18 mouse cellular contexts compared by ENCODE assay signal in the genomic region with DNA sequence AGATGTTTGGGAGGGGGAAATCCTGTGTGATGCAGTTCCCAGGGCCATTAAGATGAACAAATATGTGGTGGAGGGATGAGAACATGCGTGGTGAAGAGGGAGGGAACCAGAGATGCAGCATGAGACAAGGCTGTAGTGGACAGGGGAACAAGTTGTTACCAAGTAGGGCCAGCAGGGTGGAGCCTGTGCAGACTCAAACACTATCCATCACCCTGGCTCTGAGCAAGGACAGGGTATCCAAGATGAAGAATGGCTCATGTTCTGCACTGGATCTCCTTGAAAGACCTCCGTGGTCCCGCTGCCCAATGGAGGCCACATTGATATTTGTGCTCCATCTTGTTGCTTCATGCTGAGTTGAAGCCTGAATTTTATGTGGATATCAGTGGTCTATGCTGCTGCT. TPM values are rescaled to one million over a fixed set of nuclear protein-coding genes. Genes with fewer than 3 reads are reported as not detected.
DNase-seq lines count a peak whose midpoint lies in the region; TF ChIP-seq lines count a peak whose summit lies in the region.
"Had no signal": no experiment of that assay in that cellular context is flagged by ENCODE, and none has a peak within 500 bp of the region (broad histone marks: within the 10 kb centered on the region; RNA-seq: fewer than 3 reads in every experiment).

No protein-coding gene starts in this region.

- no peak for TF ChIP-seq CTCF in gastrocnemius, adult 2 months (IDR thresholded peaks at IDR 0.05)
- TF ChIP-seq CTCF in cerebellum, adult 2 months (IDR thresholded peaks at IDR 0.05; ENCODE audit: borderline replicate concordance, insufficient read depth, low read depth, low read length): no peak

- no peaks in the 10 kb centered on the region for H3K36me3 ChIP-seq in heart, embryonic 10.5 days
- no peaks in the 10 kb centered on the region for H3K36me3 ChIP-seq in embryonic facial prominence, embryonic 10.5 days (replicated peaks)
- H3K36me3 ChIP-seq: embryonic facial prominence, embryonic 13.5 days; embryonic facial prominence, embryonic 15.5 days; forebrain, embryonic 10.5 days had no signal

- WGBS in heart, embryonic 10.5 days: 94% methylated on average over 3 of the region's 3 CpGs
- 93% methylated on average over 3 of the region's 3 CpGs for WGBS in embryonic facial prominence, embryonic 10.5 days
- WGBS in cerebellum, adult 2 months: 94% methylated on average over 3 of the region's 3 CpGs

- no peak overlapping the region for H3K27ac ChIP-seq in gastrocnemius, adult 2 months
- H3K27ac ChIP-seq in heart, embryonic 10.5 days: no peak overlapping the region
- no peak overlapping the region for H3K27ac ChIP-seq in embryonic facial prominence, embryonic 10.5 days (replicated peaks)
- H3K27ac ChIP-seq in cerebellum, adult 2 months (ENCODE audit: insufficient read depth, low read length): no peak overlapping the region
- H3K27ac ChIP-seq: embryonic facial prominence, embryonic 13.5 days; embryonic facial prominence, embryonic 15.5 days; forebrain, embryonic 10.5 days had no signal

- no peak for TF ChIP-seq POLR2A in cerebellum, adult 2 months (IDR thresholded peaks at IDR 0.05; ENCODE audit: borderline replicate concordance, insufficient read depth, low read length)

- no peaks in the 10 kb centered on the region for H3K27me3 ChIP-seq in heart, embryonic 10.5 days (ENCODE audit: insufficient read depth, poor library complexity, severe bottlenecking)
- H3K27me3 ChIP-seq in embryonic facial prominence, embryonic 10.5 days (replicated peaks; ENCODE audit: low read depth, poor library complexity, severe bottlenecking): no peaks in the 10 kb centered on the region
- H3K27me3 ChIP-seq in cerebellum, adult 2 months (ENCODE audit: control insufficient read depth, insufficient read depth, low read length): no peaks in the 10 kb centered on the region
- H3K27me3 ChIP-seq: embryonic facial prominence, embryonic 13.5 days; embryonic facial prominence, embryonic 15.5 days had no signal

- intact Hi-C loops in gastrocnemius, adult 2 months (cut with DNase I): no loop called here

- no peaks in the 10 kb centered on the region for H3K4me1 ChIP-seq in heart, embryonic 10.5 days
- H3K4me1 ChIP-seq in embryonic facial prominence, embryonic 10.5 days: no peaks in the 10 kb centered on the region
- H3K4me1 ChIP-seq in cerebellum, adult 2 months (ENCODE audit: control insufficient read depth, insufficient read depth, low read length): no peaks in the 10 kb centered on the region
- H3K4me1 ChIP-seq: embryonic facial prominence, embryonic 13.5 days; embryonic facial prominence, embryonic 15.5 days; forebrain, embryonic 10.5 days had no signal

- no peak overlapping the region for H3K4me3 ChIP-seq in gastrocnemius, adult 2 months
- H3K4me3 ChIP-seq in heart, embryonic 10.5 days: no peak overlapping the region
- H3K4me3 ChIP-seq in embryonic facial prominence, embryonic 10.5 days: no peak overlapping the region
- H3K4me3 ChIP-seq in cerebellum, adult 2 months (replicated peaks; ENCODE audit: insufficient read depth, low read depth, low read length): no peak overlapping the region
- H3K4me3 ChIP-seq: embryonic facial prominence, embryonic 13.5 days; embryonic facial prominence, embryonic 15.5 days; erythroblast, embryonic 14.5 days; forebrain, embryonic 10.5 days had no signal

- DNase-seq in gastrocnemius, postnatal 10 days: peak; percentile 1
- DNase-seq in gastrocnemius, adult 2 months: no peak
- DNase-seq in heart, embryonic 10.5 days (ENCODE audit: low spot score): peak; percentile 68
- no peak for DNase-seq in heart, adult 18-20 months
- DNase-seq in embryonic facial prominence, embryonic 10.5 days (ENCODE audit: low spot score): peak; percentile 5
- no peak for DNase-seq in cerebellum, adult 2 months
- DNase-seq: adrenal gland, adult 2 months; adrenal gland, postnatal 10 days; adrenal gland, postnatal 25 days; cerebellum, adult 11 months; cerebellum, adult 18-20 months; cerebellum, adult 9-10 months; cerebellum, postnatal 10 days; cerebellum, postnatal 25 days had no signal

- H3K9me3 ChIP-seq in heart, embryonic 10.5 days: peaks cover 16% of the 10 kb centered on the region
- peaks cover 31% of the 10 kb centered on the region for H3K9me3 ChIP-seq in embryonic facial prominence, embryonic 10.5 days

RNA-seq across cellular contexts. Expression of a gene that starts 24.5 kb away (rescaled TPM):
- under 1 TPM; 0.14 to 0.16 TPM for total RNA-seq in gastrocnemius, postnatal 10 days (2021)
- total RNA-seq in gastrocnemius, adult 2 months (2021): not detected
- polyA plus RNA-seq in heart, embryonic 10.5 days (2016; fragmentation: Nextera tagmentation; extraction: Ambion mirVana): 0.27 and 0.55 TPM in 2 replicates
- under 1 TPM; 0.07 to 0.15 TPM for total RNA-seq in heart, adult 18-20 months (2021)
- 0.70 and 0.89 TPM in 2 replicates for polyA plus RNA-seq in embryonic facial prominence, embryonic 10.5 days (2016; fragmentation: Nextera tagmentation; extraction: Ambion mirVana)
- polyA plus RNA-seq in cerebellum, adult 2 months (2012; rRNA removed): 2.0 and 2.1 TPM in 2 replicates

RNA-seq across cellular contexts. Expression of a gene that starts 42.5 kb away (rescaled TPM):
- 10 to 100 TPM; 31.4 to 40.8 TPM for total RNA-seq in gastrocnemius, postnatal 10 days (2021)
- 1 to 10 TPM; 6.9 to 8.0 TPM for total RNA-seq in gastrocnemius, adult 2 months (2021)
- 46.3 and 51.3 TPM in 2 replicates for polyA plus RNA-seq in heart, embryonic 10.5 days (2016; fragmentation: Nextera tagmentation; extraction: Ambion mirVana)
- total RNA-seq in heart, adult 18-20 months (2021): 10 to 100 TPM; 22.6 to 24.7 TPM
- polyA plus RNA-seq in embryonic facial prominence, embryonic 10.5 days (2016; fragmentation: Nextera tagmentation; extraction: Ambion mirVana): 59.0 and 61.7 TPM in 2 replicates
- polyA plus RNA-seq in cerebellum, adult 2 months (2012; rRNA removed): 109 and 111 TPM in 2 replicates

RNA-seq across cellular contexts. Expression of a gene that starts 45.0 kb away (rescaled TPM):
- 1 to 10 TPM; 3.0 to 5.8 TPM for total RNA-seq in gastrocnemius, postnatal 10 days (2021)
- total RNA-seq in gastrocnemius, adult 2 months (2021): 1 to 10 TPM; 1.9 to 2.3 TPM
- 32.2 and 45.6 TPM in 2 replicates for polyA plus RNA-seq in heart, embryonic 10.5 days (2016; fragmentation: Nextera tagmentation; extraction: Ambion mirVana)
- 1 to 10 TPM; 2.0 to 3.0 TPM for total RNA-seq in heart, adult 18-20 months (2021)
- 73.9 and 76.9 TPM in 2 replicates for polyA plus RNA-seq in embryonic facial prominence, embryonic 10.5 days (2016; fragmentation: Nextera tagmentation; extraction: Ambion mirVana)
- 32.6 and 34.3 TPM in 2 replicates for polyA plus RNA-seq in cerebellum, adult 2 months (2012; rRNA removed)

RNA-seq across cellular contexts. Expression of a gene that starts 45.8 kb away (rescaled TPM):
- under 1 TPM in 1 of 2 experiments, not detected in 1; 0.33 TPM for total RNA-seq in gastrocnemius, postnatal 10 days (2021)
- 1 to 10 TPM in 1 of 2 experiments, not detected in 1; 1.1 TPM for total RNA-seq in gastrocnemius, adult 2 months (2021)
- polyA plus RNA-seq in heart, embryonic 10.5 days (2016; fragmentation: Nextera tagmentation; extraction: Ambion mirVana): 0.59 TPM in 1 of 2 replicates, not detected in the other
- 1 to 10 TPM; 2.3 to 3.1 TPM for total RNA-seq in heart, adult 18-20 months (2021)
- polyA plus RNA-seq in embryonic facial prominence, embryonic 10.5 days (2016; fragmentation: Nextera tagmentation; extraction: Ambion mirVana): 0.34 and 0.47 TPM in 2 replicates
- 3.5 and 4.8 TPM in 2 replicates for polyA plus RNA-seq in cerebellum, adult 2 months (2012; rRNA removed)

RNA-seq across cellular contexts. Expression of a gene that starts 48.3 kb away (rescaled TPM):
- 1 to 10 TPM; 2.7 to 3.2 TPM for total RNA-seq in gastrocnemius, postnatal 10 days (2021)
- total RNA-seq in gastrocnemius, adult 2 months (2021): 1 to 10 TPM; 4.2 to 4.4 TPM
- 1.3 and 2.0 TPM in 2 replicates for polyA plus RNA-seq in heart, embryonic 10.5 days (2016; fragmentation: Nextera tagmentation; extraction: Ambion mirVana)
- 10 to 100 TPM in 1 of 2 experiments, 1 to 10 TPM in 1; 9.5 to 11.6 TPM for total RNA-seq in heart, adult 18-20 months (2021)
- 2.2 and 2.7 TPM in 2 replicates for polyA plus RNA-seq in embryonic facial prominence, embryonic 10.5 days (2016; fragmentation: Nextera tagmentation; extraction: Ambion mirVana)
- 6.6 and 6.8 TPM in 2 replicates for polyA plus RNA-seq in cerebellum, adult 2 months (2012; rRNA removed)

Comparison
In these comparisons a context has a peak if more than half of its experiments do, and no peak if none do; other contexts are left out.
1. DNase-seq: peak in gastrocnemius, postnatal 10 days (single experiment), heart, embryonic 10.5 days (single experiment) and embryonic facial prominence, embryonic 10.5 days (single experiment); none in gastrocnemius, adult 2 months (single experiment), heart, adult 18-20 months (0 of 2) and cerebellum, adult 2 months (0 of 2).